Mouse (Mus musculus): ENCODE measurements around the gene Gm6710. TPM values are rescaled to one million over a fixed set of nuclear protein-coding genes. Genes with fewer than 3 reads are reported as not detected.
"Not testable (repeated sequence)": the region's sequence is repeated elsewhere in the genome, so short reads cannot be mapped to it uniquely, and the experiment has no call there.

Gm6710 gene
- polyA plus RNA-seq (2012; fragmentation: generic; extraction: Trizol): 2.7 TPM
- long read RNA-seq, experiment 1, transcript Gm6710-201 (4 exons, 1,445 nt): major isoform, 7 of 7 reads
- long read RNA-seq, experiment 1, partial matches to known transcripts: 0 of 7 reads
- long read RNA-seq, experiment 1, other reads (novel, unspliced or antisense): 0 of 7 reads
- long read RNA-seq, experiment 2, transcript Gm6710-201 (4 exons, 1,445 nt): major isoform, 9 of 16 reads
- long read RNA-seq, experiment 2, partial matches to known transcripts: 1 of 16 reads
- long read RNA-seq, experiment 2, other reads (novel, unspliced or antisense): 5 of 16 reads

DNA sequence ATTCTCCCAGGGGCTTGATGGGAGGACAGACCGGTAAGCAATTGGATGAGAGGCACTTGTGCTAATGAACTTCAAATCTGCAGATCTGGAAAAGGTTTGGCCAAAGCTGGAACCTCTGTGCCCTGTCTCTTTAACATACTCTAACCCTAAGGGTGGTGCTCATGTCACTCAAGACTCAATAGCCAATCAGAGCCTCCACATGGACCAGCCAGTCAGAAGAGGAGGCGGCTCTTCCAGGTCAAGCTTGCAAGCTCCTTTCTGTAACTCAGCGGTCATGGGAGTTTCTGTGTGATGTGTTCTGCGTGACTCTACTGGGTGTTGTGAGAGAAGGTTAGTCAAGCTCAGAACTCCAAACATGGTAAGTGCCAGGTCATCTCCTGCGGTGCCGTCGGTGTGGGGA lies at the start of gene Gm6710:
TSS of gene Gm6710 (plus strand) at position 196 of the 400 bp plus-strand sequence.
- not testable (repeated sequence) for H3ac ChIP-seq (ENCODE audit: control insufficient read depth, insufficient read length, low read depth); H3K4me3 ChIP-seq (ENCODE audit: insufficient read depth, poor library complexity, severe bottlenecking); H3K79me2 ChIP-seq (ENCODE audit: control insufficient read depth, insufficient read depth); H3K27me3 ChIP-seq (ENCODE audit: control insufficient read depth, insufficient read depth, insufficient read length); H3K79me3 ChIP-seq (ENCODE audit: low read depth); H3K36me3 ChIP-seq (ENCODE audit: control insufficient read depth, insufficient read depth)

Other genes starting within 250 kb of the Gm6710 start
- gene Gm11007, start 225.2 kb upstream of the Gm6710 start, polyA plus RNA-seq (2012; fragmentation: generic; extraction: Trizol): not detected
- 11.7 TPM for gene Zfp969, start 165.6 kb upstream of the Gm6710 start, polyA plus RNA-seq (2012; fragmentation: generic; extraction: Trizol)
- gene Gm2007, start 127.7 kb upstream of the Gm6710 start, polyA plus RNA-seq (2012; fragmentation: generic; extraction: Trizol): not detected
- 1.4 TPM for gene Gm14288, start 68.1 kb upstream of the Gm6710 start, polyA plus RNA-seq (2012; fragmentation: generic; extraction: Trizol)
- gene Zfp966, start 61.9 kb downstream of the Gm6710 start, polyA plus RNA-seq (2012; fragmentation: generic; extraction: Trizol): 0.84 TPM
- 1.4 TPM for gene Gm2026, start 96.1 kb downstream of the Gm6710 start, polyA plus RNA-seq (2012; fragmentation: generic; extraction: Trizol)